Mouse (Mus musculus): ENCODE results near the gene Samt1.
"Not testable (repeated sequence)": the region's sequence is repeated elsewhere in the genome, so short reads cannot be mapped to it uniquely, and the experiment has no call there.

The Samt1 gene

GRCm38 (mm10) chrX:154012540-154012939, at the start of gene Samt1:
Gene Samt1 (minus strand): TSS chrX:154012640.
- not testable (repeated sequence) for DNase-seq (ENCODE audit: low read depth, low spot score)

- DNase-seq (ENCODE audit: low read depth, low spot score) = not testable (repeated sequence)
Observed at GRCm38 (mm10) chrX:154054939-154055338, 42.5 kb upstream of the Samt1 start, which contains the start of gene Gm10057. Gene Gm10057 (minus strand): TSS chrX:154055039.

GRCm38 (mm10) chrX:154033727-154034126, 21.3 kb upstream of the Samt1 start, which contains the start of gene 4921511M17Rik:
Gene 4921511M17Rik (minus strand): TSS chrX:154033827.
- not testable (repeated sequence) for DNase-seq (ENCODE audit: low read depth, low spot score)

- DNase-seq (ENCODE audit: low read depth, low spot score) = not testable (repeated sequence)
Observed at GRCm38 (mm10) chrX:153976914-153977313, 35.5 kb downstream of the Samt1 start.

GRCm38 (mm10) chrX:153976467-153976866, 36.0 kb downstream of the Samt1 start:
- DNase-seq (ENCODE audit: low read depth, low spot score) = not testable (repeated sequence)

GRCm38 (mm10) chrX:153974450-153974849, 38.0 kb downstream of the Samt1 start:
- DNase-seq (ENCODE audit: low read depth, low spot score) = no peak

GRCm38 (mm10) chrX:153952866-153953265, 59.6 kb downstream of the Samt1 start:
- DNase-seq (ENCODE audit: low read depth, low spot score) = not testable (repeated sequence)

Data from retina, adult 2 months (tissue).